Mouse (Mus musculus) bone marrow macrophage, adult 2 months (primary cell): ENCODE measurements at regions not wholly inside any gene's neighbourhood (a gene's known extent, or its start where the extent isn't known, plus 50 kb on each side); places are given as distances from the start of the nearest gene placed in this dataset.

Experiments
- CTCF ChIP-seq: IDR thresholded peaks from 2 replicates; pipeline ENCODE4 v1.5.1; 2012; ENCODE audit warnings: low read depth, mild to moderate bottlenecking, low read length, moderate library complexity
- POLR2A ChIP-seq: IDR thresholded peaks from 2 replicates; pipeline ENCODE4 v1.6.1; 2012; ENCODE audit warnings: mild to moderate bottlenecking, low read depth, low read length, borderline replicate concordance

- no peak for TF ChIP-seq POLR2A
- no peak for TF ChIP-seq CTCF
Observed at GRCm38 (mm10) chr10:39291134-39291746, 77.4 kb upstream of the Fyn start.
